Mouse (Mus musculus): ENCODE measurements around the gene Mtus2.

DNA sequence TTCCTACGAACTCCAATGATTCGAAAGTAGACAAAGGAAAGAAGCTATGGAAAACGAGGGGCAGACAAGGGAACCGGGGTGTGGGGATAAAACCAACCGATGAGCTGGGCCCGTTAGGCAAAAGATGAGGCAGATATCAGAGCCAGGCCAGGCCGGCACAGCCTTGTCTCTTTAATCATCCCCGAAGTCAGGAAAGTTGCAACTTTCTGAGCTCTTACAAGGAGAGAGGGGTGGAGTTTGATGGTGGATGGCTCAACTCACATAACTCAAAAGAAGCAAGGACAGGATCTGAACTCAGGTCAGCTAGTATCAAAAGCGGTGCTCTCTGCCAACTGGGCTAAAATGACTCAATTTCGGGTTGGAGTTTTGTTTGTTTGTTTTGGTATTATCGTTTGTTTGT, 402.0 kb downstream of the Mtus2 start:
- TF ChIP-seq EP300 (IDR thresholded peaks at IDR 0.05; ENCODE audit: low read depth) (no peak), CTCF (IDR thresholded peaks at IDR 0.05; ENCODE audit: low read depth) (no peak)

Measured in liver, postnatal 0 days (tissue).